15 mouse cellular contexts compared by ENCODE assay signal in the genomic region with DNA sequence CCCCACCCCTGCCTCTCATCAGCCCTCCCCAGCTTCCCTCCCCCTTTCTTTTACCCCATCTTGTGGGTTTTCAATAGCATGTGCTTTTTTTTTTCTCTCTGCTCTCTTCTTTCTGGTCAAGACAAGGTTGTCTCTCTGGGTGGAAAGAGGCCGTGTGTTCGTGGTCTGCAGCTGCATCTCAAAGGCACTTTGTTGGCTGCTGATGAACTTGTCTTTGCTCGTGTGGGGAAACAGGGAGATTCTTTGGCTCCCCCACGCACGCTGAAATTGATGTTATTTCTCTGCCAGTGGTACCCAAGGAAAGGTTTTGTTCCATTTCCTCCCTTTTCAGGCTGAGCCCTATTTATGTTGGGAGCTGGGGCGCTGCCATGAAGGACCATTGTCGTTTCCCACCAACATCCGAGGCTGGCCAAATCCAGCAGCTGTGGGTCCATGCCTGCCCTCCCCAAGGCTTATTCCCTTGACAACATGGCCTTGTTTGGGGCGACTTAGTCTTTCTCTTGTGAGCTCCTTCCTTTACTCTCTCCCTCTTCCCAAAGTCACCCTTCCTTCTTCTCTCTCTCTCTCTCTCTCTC. TPM values are rescaled to one million over a fixed set of nuclear protein-coding genes. Genes with fewer than 3 reads are reported as not detected.
A peak's percentile ranks its signal among the peaks of the same experiment; 100 is the strongest.
DNase-seq lines count a peak whose midpoint lies in the region; ATAC-seq and TF ChIP-seq lines count a peak whose summit lies in the region.
"Had no signal": no experiment of that assay in that cellular context is flagged by ENCODE, and none has a peak within 500 bp of the region (broad histone marks: within the 10 kb centered on the region; RNA-seq: fewer than 3 reads in every experiment).

No protein-coding gene starts in this region.

- 72% methylated on average over 9 of the region's 9 CpGs for WGBS in hindbrain, embryonic 10.5 days
- 62% methylated on average over 9 of the region's 9 CpGs for WGBS in hindbrain, embryonic 13.5 days
- WGBS in intestine, postnatal 0 days: 82% methylated on average over 9 of the region's 9 CpGs

- H3K4me3 ChIP-seq in hindbrain, embryonic 10.5 days: no peak overlapping the region
- no peak overlapping the region for H3K4me3 ChIP-seq in hindbrain, embryonic 13.5 days
- no peak overlapping the region for H3K4me3 ChIP-seq in intestine, postnatal 0 days (ENCODE audit: low read depth, low read length)

- TF ChIP-seq CTCF in intestine, postnatal 0 days (IDR thresholded peaks at IDR 0.05; ENCODE audit: low read depth): no peak

- H3K36me3 ChIP-seq in hindbrain, embryonic 10.5 days: no peaks in the 10 kb centered on the region
- H3K36me3 ChIP-seq in hindbrain, embryonic 13.5 days: no peaks in the 10 kb centered on the region
- H3K36me3 ChIP-seq in intestine, postnatal 0 days (ENCODE audit: control insufficient read depth, insufficient read depth): no peaks in the 10 kb centered on the region

- H3K4me2 ChIP-seq in hindbrain, embryonic 13.5 days: no peak overlapping the region
- H3K4me2 ChIP-seq in intestine, postnatal 0 days (replicated peaks; ENCODE audit: low read depth): no peak overlapping the region

- no peak for DNase-seq in hindbrain, embryonic 10.5 days (ENCODE audit: low spot score)
- peak; percentile 18 to 62 for DNase-seq in frontal cortex, postnatal 14 days (ENCODE audit: low spot score in 2 of 2)
- DNase-seq in left cerebral cortex, postnatal 25 days (ENCODE audit: low spot score in 2 of 2): peak; percentile 13 to 63
- peak; percentile 32 for DNase-seq in right cerebral cortex, postnatal 14 days
- no peak for DNase-seq in heart, postnatal 25 days (ENCODE audit: low spot score)
- no peak for DNase-seq in gastrocnemius, postnatal 14 days
- DNase-seq: cerebellum, adult 11 months had no signal

- no peak; the same call in 1 of the 2 replicates for ATAC-seq in hindbrain, embryonic 13.5 days (ENCODE audit: low FRiP score)
- no peak for ATAC-seq in intestine, postnatal 0 days
- ATAC-seq: intestine, embryonic 16.5 days had no signal

- no peak overlapping the region for H3K9ac ChIP-seq in hindbrain, embryonic 13.5 days
- H3K9ac ChIP-seq in intestine, postnatal 0 days (ENCODE audit: low read depth, low read length): no peak overlapping the region
- H3K9ac ChIP-seq: liver, embryonic 14.5 days had no signal

- H3K27ac ChIP-seq in hindbrain, embryonic 10.5 days: peak overlapping the region; percentile 40; the same call in 1 of the 2 replicates
- no peak overlapping the region for H3K27ac ChIP-seq in hindbrain, embryonic 13.5 days
- H3K27ac ChIP-seq in intestine, postnatal 0 days (ENCODE audit: low read depth, low read length): no peak overlapping the region
- H3K27ac ChIP-seq: liver, embryonic 14.5 days; macrophage had no signal

- H3K9me3 ChIP-seq in hindbrain, embryonic 10.5 days: peaks cover 6% of the 10 kb centered on the region
- H3K9me3 ChIP-seq in hindbrain, embryonic 13.5 days: 0 out of 2 replicates have a peak, but pooled peaks cover 2% of the 10 kb centered on the region
- no peaks in the 10 kb centered on the region for H3K9me3 ChIP-seq in intestine, postnatal 0 days (ENCODE audit: control insufficient read depth)

- peaks cover 94% of the 10 kb centered on the region for H3K27me3 ChIP-seq in hindbrain, embryonic 10.5 days (ENCODE audit: insufficient read depth, poor library complexity, severe bottlenecking)
- H3K27me3 ChIP-seq in hindbrain, embryonic 13.5 days: peaks cover 94% of the 10 kb centered on the region
- no peaks in the 10 kb centered on the region for H3K27me3 ChIP-seq in intestine, postnatal 0 days (replicated peaks; ENCODE audit: control insufficient read depth, insufficient read depth, low read length)

- intact Hi-C loops in left cerebral cortex, postnatal 25 days (cut with DNase I): loop anchor here (1.0 kb wide), 1 partner anchor 114 kb away; no protein-coding TSS in a partner anchor
- intact Hi-C loops in heart, postnatal 25 days (cut with DNase I): no loop called here
- intact Hi-C loops in gastrocnemius, postnatal 14 days (cut with DNase I; ENCODE audit: low total_unique reads): no loop called here

- peaks cover 29% of the 10 kb centered on the region for H3K4me1 ChIP-seq in hindbrain, embryonic 10.5 days (replicated peaks)
- peaks cover 13% of the 10 kb centered on the region for H3K4me1 ChIP-seq in hindbrain, embryonic 13.5 days (replicated peaks)
- no peaks in the 10 kb centered on the region for H3K4me1 ChIP-seq in intestine, postnatal 0 days (replicated peaks; ENCODE audit: control insufficient read depth, insufficient read depth, low read length)

RNA-seq across cellular contexts. Expression of a gene that starts 33.5 kb away (rescaled TPM):
- 1.4 and 1.9 TPM in 2 replicates for polyA plus RNA-seq in hindbrain, embryonic 10.5 days (2016; fragmentation: Nextera tagmentation; extraction: Ambion mirVana)
- polyA plus RNA-seq in hindbrain, embryonic 13.5 days (2015; fragmentation: Nextera tagmentation; extraction: Ambion mirVana): 4.0 and 4.4 TPM in 2 replicates
- total RNA-seq in left cerebral cortex, postnatal 25 days (2021): 10 to 100 TPM; 26.4 to 27.0 TPM
- not detected in 2 replicates for polyA plus RNA-seq in intestine, postnatal 0 days (2015; fragmentation: Nextera tagmentation; extraction: Ambion mirVana)
- not detected for total RNA-seq in heart, postnatal 25 days (2021)
- not detected for total RNA-seq in gastrocnemius, postnatal 14 days (2021)
- polyA plus RNA-seq: heart, embryonic 14.5 days; intestine, embryonic 16.5 days; liver, embryonic 14.5 days; macrophage; small intestine, adult 2 months; testis, adult 2 months had no signal

Comparison
In these comparisons a context has a peak if more than half of its experiments do, and no peak if none do; other contexts are left out.
1. DNase-seq: peak in frontal cortex, postnatal 14 days (2 of 2), left cerebral cortex, postnatal 25 days (2 of 2) and right cerebral cortex, postnatal 14 days (single experiment); none in hindbrain, embryonic 10.5 days (single experiment), heart, postnatal 25 days (single experiment) and gastrocnemius, postnatal 14 days (single experiment).
2. RNA of a gene that starts 33.5 kb away (total RNA-seq): 26.4 to 27.0 TPM in left cerebral cortex, postnatal 25 days; not detected in heart, postnatal 25 days and not detected in gastrocnemius, postnatal 14 days; every median in the first group is over 10 times any median in the second.